Mouse (Mus musculus) embryonic fibroblast, embryonic 13.5 days (primary cell): ENCODE measurements at regions not wholly inside any gene's neighbourhood (a gene's known extent, or its start where the extent isn't known, plus 50 kb on each side); places are given as distances from the start of the nearest gene placed in this dataset.

Experiments used
- CTCF ChIP-seq: IDR thresholded peaks from 2 replicates; pipeline ENCODE4 v1.5.1; 2011; ENCODE audit warnings: mild to moderate bottlenecking, control low read depth, low read length, moderate library complexity, borderline replicate concordance; ENCODE audit not compliant: insufficient read depth
- POLR2A ChIP-seq: IDR thresholded peaks from 2 replicates; pipeline ENCODE4 v1.6.1; 2011; ENCODE audit warnings: low read depth, mild to moderate bottlenecking, control low read depth, low read length, moderate library complexity

DNA sequence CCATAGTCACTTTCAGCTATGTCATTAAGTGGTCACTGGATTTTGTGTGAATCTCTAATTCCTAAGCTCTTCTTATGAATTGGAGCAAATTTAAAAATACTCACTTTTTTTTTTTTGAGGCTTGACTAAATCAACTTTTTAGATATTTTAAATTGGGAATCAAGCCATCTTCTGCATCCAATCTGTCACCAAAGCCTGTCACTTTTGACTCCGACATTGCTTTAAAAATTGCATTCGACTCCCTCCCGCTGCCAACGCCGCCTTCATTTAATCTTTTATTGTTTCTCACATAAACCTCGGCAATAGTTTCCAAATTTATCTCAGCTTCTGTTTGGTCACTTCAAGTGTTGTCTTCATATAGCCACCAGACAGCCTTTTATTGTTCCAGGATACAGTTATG is 109.8 kb upstream of the Rorb start:
- TF ChIP-seq CTCF (no peak), POLR2A (no peak)
